19 mouse cellular contexts compared by ENCODE assay signal in the genomic region with DNA sequence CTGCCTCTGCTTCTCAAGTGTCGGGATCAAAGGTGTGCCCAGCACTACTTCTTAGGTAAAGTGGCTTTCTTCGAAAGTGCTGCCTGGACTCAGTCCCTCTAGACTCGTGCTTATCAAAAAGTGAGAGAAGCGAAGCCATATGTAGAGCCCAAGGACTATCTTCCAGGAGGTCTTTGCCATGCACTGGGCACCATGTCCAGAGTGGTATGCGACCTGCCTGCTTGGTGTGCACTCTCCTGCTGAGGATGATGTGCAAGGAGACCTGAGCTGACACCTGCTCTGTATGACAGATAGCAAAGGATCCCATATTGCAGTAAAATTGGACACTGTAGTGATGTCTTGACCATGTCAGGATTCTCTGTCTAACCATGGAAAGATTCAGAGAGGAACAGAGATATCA.
DNase-seq lines count a peak whose midpoint lies in the region; ATAC-seq and TF ChIP-seq lines count a peak whose summit lies in the region.
"Had no signal": no experiment of that assay in that cellular context is flagged by ENCODE, and none has a peak within 500 bp of the region (broad histone marks: within the 10 kb centered on the region; RNA-seq: fewer than 3 reads in every experiment).

No protein-coding gene starts in this region.

- TF ChIP-seq CTCF in hindbrain, postnatal 0 days (IDR thresholded peaks at IDR 0.05; ENCODE audit: low read depth) = no peak
- no peak for TF ChIP-seq CTCF in cortical plate, adult 2 months (IDR thresholded peaks at IDR 0.05; ENCODE audit: extremely low read depth, insufficient read depth, low read length)

- no peak for TF ChIP-seq POLR2A in cortical plate, adult 2 months (IDR thresholded peaks at IDR 0.05; ENCODE audit: extremely low read depth, insufficient read depth, low read length)

- H3K4me3 ChIP-seq in hindbrain, postnatal 0 days (ENCODE audit: low read length) = no peak overlapping the region
- no peak overlapping the region for H3K4me3 ChIP-seq in hindbrain, embryonic 12.5 days
- H3K4me3 ChIP-seq in cortical plate, adult 2 months (ENCODE audit: insufficient read depth, low read length) = no peak overlapping the region
- H3K4me3 ChIP-seq: embryonic facial prominence, embryonic 13.5 days; heart, adult 2 months; heart, embryonic 15.5 days had no signal

- no peak for DNase-seq in cerebellum, adult 9-11 months
- peak; percentile 59 to 65 for DNase-seq in cerebellum, postnatal 25 days
- no peak for DNase-seq in cerebellum, postnatal 4 days (ENCODE audit: low spot score in 2 of 2)
- DNase-seq in hindbrain, postnatal 0 days (ENCODE audit: low spot score) = no peak
- DNase-seq: B cell, adult 2 months; gastrocnemius, postnatal 14 days; heart, adult 2 months; heart, postnatal 14 days; kidney, adult 11 months; kidney, adult 9 months had no signal

- peak; percentile 42 for ATAC-seq in cerebellum, adult (ENCODE audit: insufficient number of reproducible peaks, low FRiP score, low TSS enrichment)
- ATAC-seq in hindbrain, postnatal 0 days = 0 out of 2 replicates have a peak, but pooled peaks have one; percentile 7
- ATAC-seq in hindbrain, embryonic 12.5 days (ENCODE audit: low FRiP score) = no peak
- ATAC-seq: CD4-positive, CD25-positive, alpha-beta regulatory T cell, adult 4 months had no signal

- 86% methylated on average over 5 of the region's 5 CpGs for WGBS in hindbrain, postnatal 0 days
- WGBS in hindbrain, embryonic 12.5 days = 90% methylated on average over 5 of the region's 5 CpGs

- no peak overlapping the region for H3K27ac ChIP-seq in hindbrain, postnatal 0 days
- H3K27ac ChIP-seq in hindbrain, embryonic 12.5 days = no peak overlapping the region
- H3K27ac ChIP-seq in cortical plate, adult 2 months (ENCODE audit: insufficient read depth, low read length) = peak overlapping the region; percentile 76
- H3K27ac ChIP-seq: embryonic facial prominence, embryonic 13.5 days; heart, adult 2 months; heart, embryonic 15.5 days; hindbrain, embryonic 14.5 days had no signal

- H3K36me3 ChIP-seq in hindbrain, postnatal 0 days (ENCODE audit: insufficient read depth, low read length) = no peaks in the 10 kb centered on the region
- no peaks in the 10 kb centered on the region for H3K36me3 ChIP-seq in hindbrain, embryonic 12.5 days
- H3K36me3 ChIP-seq: embryonic facial prominence, embryonic 13.5 days; G1E; heart, embryonic 15.5 days had no signal

- H3K9me3 ChIP-seq in hindbrain, postnatal 0 days (ENCODE audit: low read length) = no peaks in the 10 kb centered on the region
- no peaks in the 10 kb centered on the region for H3K9me3 ChIP-seq in hindbrain, embryonic 12.5 days (replicated peaks)
- H3K9me3 ChIP-seq: embryonic facial prominence, embryonic 13.5 days; heart, embryonic 15.5 days had no signal

- no peaks in the 10 kb centered on the region for H3K4me1 ChIP-seq in hindbrain, postnatal 0 days (ENCODE audit: insufficient read depth, low read length)
- H3K4me1 ChIP-seq in hindbrain, embryonic 12.5 days = no peaks in the 10 kb centered on the region
- peaks cover 1% of the 10 kb centered on the region; the same call in 1 of the 2 replicates for H3K4me1 ChIP-seq in cortical plate, adult 2 months (ENCODE audit: control insufficient read depth, insufficient read depth, low read length)
- H3K4me1 ChIP-seq: embryonic facial prominence, embryonic 13.5 days; heart, embryonic 15.5 days had no signal

- no peaks in the 10 kb centered on the region for H3K27me3 ChIP-seq in hindbrain, postnatal 0 days (ENCODE audit: insufficient read depth, low read length)
- no peaks in the 10 kb centered on the region for H3K27me3 ChIP-seq in hindbrain, embryonic 12.5 days
- H3K27me3 ChIP-seq: embryonic facial prominence, embryonic 13.5 days; heart, embryonic 15.5 days had no signal

- H3K9ac ChIP-seq in hindbrain, postnatal 0 days (replicated peaks; ENCODE audit: low read length) = no peak overlapping the region
- no peak overlapping the region for H3K9ac ChIP-seq in hindbrain, embryonic 12.5 days
- H3K9ac ChIP-seq: embryonic facial prominence, embryonic 13.5 days; heart, embryonic 15.5 days; hindbrain, embryonic 14.5 days had no signal

- no peak overlapping the region for H3K4me2 ChIP-seq in hindbrain, postnatal 0 days (ENCODE audit: low read depth, low read length)
- no peak overlapping the region for H3K4me2 ChIP-seq in hindbrain, embryonic 12.5 days (replicated peaks)
- H3K4me2 ChIP-seq: embryonic facial prominence, embryonic 13.5 days; heart, embryonic 11.5 days; heart, embryonic 15.5 days; hindbrain, embryonic 14.5 days had no signal

Comparison
In these comparisons a context has a peak if more than half of its experiments do, and no peak if none do; other contexts are left out.
1. DNase-seq: peak in cerebellum, postnatal 25 days (2 of 2); none in cerebellum, adult 9-11 months (single experiment), cerebellum, postnatal 4 days (0 of 2) and hindbrain, postnatal 0 days (single experiment).